Mouse (Mus musculus) hindbrain, embryonic 11.5 days (tissue): ENCODE data around the gene Olfr205. TPM values are rescaled to one million over a fixed set of nuclear protein-coding genes. Genes with fewer than 3 reads are reported as not detected.
"Not testable (repeated sequence)": the region's sequence is repeated elsewhere in the genome, so short reads cannot be mapped to it uniquely, and the experiment has no call there.

Source experiments
- ATAC-seq: fragments of 200-750 bp; cut with Nextera tagmentation; 2 replicates; pipeline ENCODE4 v1.8.0; 2017; ENCODE audit warnings: mild to moderate bottlenecking, moderate TSS enrichment, moderate library complexity; ENCODE audit not compliant: low FRiP score
- DNase-seq: peaks from one replicate; pipeline ENCODE4 v3.0.0-alpha.2; 2015; ENCODE audit warnings: low spot score
- H3K27ac ChIP-seq: fragments of 300-500 bp; sonication (generic); 2 replicates; pipeline ENCODE4 v1.5.1; 2014; ENCODE audit warnings: mild to moderate bottlenecking, low read depth, low read length
- H3K27me3 ChIP-seq: fragments of 300-500 bp; sonication (generic); 2 replicates; pipeline ENCODE4 v1.6.1; 2014; ENCODE audit warnings: mild to moderate bottlenecking, low read length, moderate library complexity, mixed read lengths; ENCODE audit not compliant: control insufficient read depth, insufficient read depth
- H3K36me3 ChIP-seq: fragments of 300-500 bp; sonication (generic); 2 replicates; pipeline ENCODE4 v1.6.1; 2014; ENCODE audit warnings: mild to moderate bottlenecking, low read length, moderate library complexity, mixed read lengths; ENCODE audit not compliant: control insufficient read depth, insufficient read depth
- H3K4me1 ChIP-seq: fragments of 300-500 bp; sonication (generic); replicated peaks from 2 replicates; pipeline ENCODE4 v1.6.1; 2014; ENCODE audit warnings: low read length, mixed read lengths; ENCODE audit not compliant: control insufficient read depth, insufficient read depth
- H3K4me2 ChIP-seq: fragments of 300-500 bp; sonication (generic); replicated peaks from 2 replicates; pipeline ENCODE4 v1.6.1; 2014; ENCODE audit warnings: mild to moderate bottlenecking, low read depth, low read length
- H3K4me3 ChIP-seq: fragments of 300-500 bp; sonication (generic); 2 replicates; pipeline ENCODE4 v1.5.1; 2014; ENCODE audit warnings: low read depth, low read length
- H3K9ac ChIP-seq: fragments of 300-500 bp; sonication (generic); 2 replicates; pipeline ENCODE4 v1.6.1; 2014; ENCODE audit warnings: low read depth, low read length
- H3K9me3 ChIP-seq: fragments of 300-500 bp; sonication (generic); 2 replicates; pipeline ENCODE4 v1.6.1; 2016; ENCODE audit warnings: low read length; ENCODE audit not compliant: control insufficient read depth
- WGBS: fragments of 180-500 bp; shearing (Covaris S2); extraction: QIAGEN DNeasy Blood & Tissue Kit; methylation state at CpG from one replicate; pipeline ENCODE4 v1.1.7; 2014; 5-methylcytosine and 5-hydroxymethylcytosine counted together
- polyA plus RNA-seq: library from polyadenylated mRNA; unstranded; fragments of >200 nt; fragmentation: Nextera tagmentation; extraction: Ambion mirVana; gene quantifications from 2 replicates; pipeline ENCODE4 v1.2.1, GENCODE M21; 2014

Gene Olfr205
- polyA plus RNA-seq, result not detected in 2 replicates

DNA sequence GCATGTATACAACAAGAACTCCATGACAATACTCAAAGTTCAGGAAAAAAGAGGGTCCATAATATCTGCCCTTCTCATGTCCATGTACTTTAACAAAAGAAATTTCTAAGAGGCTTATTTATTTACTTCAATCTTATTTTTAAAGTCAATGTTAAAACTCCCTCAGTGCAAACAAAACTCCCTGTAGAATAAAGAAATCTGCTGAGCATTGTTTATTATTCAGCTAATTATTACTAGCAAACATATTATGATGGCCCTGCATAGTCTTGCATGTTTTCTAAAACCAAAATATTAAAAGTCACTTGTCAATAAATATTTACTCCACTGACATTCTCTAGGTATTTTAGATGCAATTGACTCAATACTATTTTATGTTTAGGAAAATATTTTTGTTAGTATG, at the start of gene Olfr205:
Olfr205 (minus strand) TSS at position 101 of the 400 bp plus-strand sequence.
- no peak within 1 kb of the TSS for H3K9ac ChIP-seq
- H3K4me1 ChIP-seq, result no peaks in the 10 kb centered on the region
- no peaks in the 10 kb centered on the region for H3K27me3 ChIP-seq
- no peaks in the 10 kb centered on the region for H3K36me3 ChIP-seq
- H3K4me2 ChIP-seq, result no peak within 1 kb of the TSS
- DNase-seq (no peak), ATAC-seq (no peak)
- no peak within 1 kb of the TSS for H3K27ac ChIP-seq
- no peaks in the 10 kb centered on the region for H3K9me3 ChIP-seq
- H3K4me3 ChIP-seq, result no peak within 1 kb of the TSS

DNA sequence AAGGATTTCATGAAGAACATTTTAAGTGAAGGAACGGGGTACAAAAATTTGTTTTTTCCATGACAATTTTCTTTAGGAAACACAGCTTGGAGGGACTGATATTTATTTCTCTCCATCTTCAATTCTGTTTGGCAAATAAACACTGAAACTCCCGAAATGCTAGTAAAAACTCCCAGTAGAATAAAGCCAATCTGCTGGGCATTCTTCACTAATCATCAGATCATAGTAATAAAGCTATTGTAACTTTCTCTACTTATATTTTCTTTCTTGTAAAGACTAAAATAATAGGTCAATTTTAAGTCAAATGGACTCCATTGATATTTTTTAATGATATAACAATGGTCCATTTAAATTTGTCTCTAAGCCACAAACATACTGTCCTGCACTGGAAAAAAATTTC, 33.0 kb upstream of the Olfr205 start, which contains the start of gene Olfr209:
Olfr209 (minus strand) TSS at position 101 of the 400 bp plus-strand sequence.
- no peaks in the 10 kb centered on the region for H3K27me3 ChIP-seq
- H3K27ac ChIP-seq, result no peak within 1 kb of the TSS
- no peaks in the 10 kb centered on the region for H3K36me3 ChIP-seq
- no peak for ATAC-seq
- H3K4me3 ChIP-seq, result no peak within 1 kb of the TSS
- H3K4me1 ChIP-seq, result no peaks in the 10 kb centered on the region
- DNase-seq, result no peak
- H3K9me3 ChIP-seq, result no peaks in the 10 kb centered on the region
- H3K9ac ChIP-seq, result no peak within 1 kb of the TSS
- WGBS, result 81% methylated on average over 2 of the region's 2 CpGs
- H3K4me2 ChIP-seq, result no peak within 1 kb of the TSS

- WGBS, result 92% methylated on average over 1 of the region's 1 CpGs
- no peak for ATAC-seq
Measured at GRCm38 (mm10) chr16:59349146-59349545, 18.2 kb upstream of the Olfr205 start, which contains the start of gene Olfr206. Gene Olfr206, minus strand, starts transcription at chr16:59349246.

GRCm38 (mm10) chr16:59323262-59323661, 7.7 kb downstream of the Olfr205 start:
- not testable (repeated sequence) for H3K9me3 ChIP-seq, DNase-seq, H3K4me1 ChIP-seq, H3K27me3 ChIP-seq, H3K36me3 ChIP-seq, H3K27ac ChIP-seq, ATAC-seq, H3K4me3 ChIP-seq, H3K9ac ChIP-seq, H3K4me2 ChIP-seq
- WGBS, result 69% methylated on average over 1 of the region's 1 CpGs

More at GRCm38 (mm10) chr16:59349146-59349545, 18.2 kb upstream of the Olfr205 start, which contains the start of gene Olfr206:
- no peak for DNase-seq
- Histone ChIP-seq H3K9me3 (no peaks in the 10 kb centered on the region), H3K4me3 (no peak within 1 kb of the TSS), H3K4me1 (no peaks in the 10 kb centered on the region), H3K27me3 (no peaks in the 10 kb centered on the region), H3K27ac (no peak within 1 kb of the TSS), H3K9ac (no peak within 1 kb of the TSS), H3K36me3 (no peaks in the 10 kb centered on the region), H3K4me2 (no peak within 1 kb of the TSS)

GRCm38 (mm10) chr16:59318148-59318547, 12.8 kb downstream of the Olfr205 start, which contains the start of gene Olfr204:
Gene Olfr204, minus strand, starts transcription at chr16:59318248.
- no peaks in the 10 kb centered on the region for H3K36me3 ChIP-seq
- no peak within 1 kb of the TSS for H3K4me2 ChIP-seq
- H3K4me3 ChIP-seq, result no peak within 1 kb of the TSS
- no peak within 1 kb of the TSS for H3K27ac ChIP-seq
- ATAC-seq (no peak), DNase-seq (no peak)
- no peaks in the 10 kb centered on the region for H3K27me3 ChIP-seq
- H3K9me3 ChIP-seq, result no peaks in the 10 kb centered on the region
- H3K9ac ChIP-seq, result no peak within 1 kb of the TSS
- no peaks in the 10 kb centered on the region for H3K4me1 ChIP-seq

GRCm38 (mm10) chr16:59298581-59298980, 32.4 kb downstream of the Olfr205 start, which contains the start of gene Olfr203:
Gene Olfr203, plus strand, starts transcription at chr16:59298881.
- no peak within 1 kb of the TSS for H3K9ac ChIP-seq
- 90% methylated on average over 2 of the region's 2 CpGs for WGBS
- ATAC-seq, result no peak

DNA sequence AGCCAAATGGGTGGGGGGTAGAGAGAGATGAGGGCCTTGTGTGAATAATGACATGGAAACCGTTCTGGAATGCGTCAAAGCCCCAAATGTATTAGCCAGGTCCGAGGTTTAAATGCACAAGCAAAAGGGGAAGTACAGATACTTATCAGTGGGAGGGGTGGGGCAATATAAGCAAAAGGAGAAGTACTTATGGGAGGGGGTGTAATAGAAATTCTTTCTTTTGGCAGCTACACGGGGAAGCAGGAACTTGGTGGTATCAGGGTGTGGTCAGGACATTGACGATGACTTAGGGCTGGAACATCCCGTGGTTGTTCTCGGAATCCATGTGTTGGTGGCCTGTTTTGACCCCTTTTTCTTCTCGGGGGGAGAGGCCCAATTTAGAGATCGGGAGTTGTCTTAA, 43.4 kb downstream of the Olfr205 start:
- H3K4me1 ChIP-seq, H3K9me3 ChIP-seq, H3K4me3 ChIP-seq, H3K4me2 ChIP-seq, H3K27me3 ChIP-seq, H3K9ac ChIP-seq, H3K36me3 ChIP-seq, ATAC-seq, DNase-seq, H3K27ac ChIP-seq: not testable (repeated sequence)
- 82% methylated on average over 9 of the region's 9 CpGs for WGBS

More at GRCm38 (mm10) chr16:59298581-59298980, 32.4 kb downstream of the Olfr205 start, which contains the start of gene Olfr203:
- no peaks in the 10 kb centered on the region for H3K4me1 ChIP-seq
- H3K27me3 ChIP-seq, result no peaks in the 10 kb centered on the region
- no peak within 1 kb of the TSS for H3K4me3 ChIP-seq
- no peaks in the 10 kb centered on the region for H3K9me3 ChIP-seq
- H3K27ac ChIP-seq, result no peak within 1 kb of the TSS
- no peak within 1 kb of the TSS for H3K4me2 ChIP-seq
- H3K36me3 ChIP-seq, result no peaks in the 10 kb centered on the region
- no peak for DNase-seq

DNA sequence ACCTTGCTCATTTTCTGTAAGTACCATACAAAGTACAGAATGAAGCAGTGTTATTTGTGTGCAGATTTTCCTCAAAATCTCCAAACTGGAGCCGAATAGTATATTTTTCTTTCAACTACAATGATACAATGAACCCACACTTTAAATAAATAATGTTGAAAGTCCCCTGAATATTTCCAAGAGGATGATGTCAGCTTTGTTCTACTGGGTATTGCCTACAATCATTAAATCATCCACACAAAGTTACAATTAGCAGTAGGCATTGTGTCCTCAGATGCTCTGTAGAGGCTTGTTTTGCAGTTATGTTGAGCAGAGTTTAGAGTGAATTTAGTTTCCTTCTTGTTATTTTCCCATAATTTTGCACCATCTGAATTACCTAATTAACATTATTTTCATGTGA, 44.2 kb downstream of the Olfr205 start, which contains the start of gene Olfr202:
Olfr202 (minus strand) TSS at position 101 of the 400 bp plus-strand sequence.
- H3K9me3 ChIP-seq, result no peaks in the 10 kb centered on the region
- DNase-seq, result no peak
- 100% methylated on average over 1 of the region's 1 CpGs for WGBS
- no peak within 1 kb of the TSS for H3K27ac ChIP-seq
- no peaks in the 10 kb centered on the region for H3K36me3 ChIP-seq
- no peaks in the 10 kb centered on the region for H3K4me1 ChIP-seq
- ATAC-seq, result no peak
- H3K9ac ChIP-seq, result no peak within 1 kb of the TSS
- H3K4me3 ChIP-seq, result no peak within 1 kb of the TSS
- H3K4me2 ChIP-seq, result no peak within 1 kb of the TSS
- H3K27me3 ChIP-seq, result no peaks in the 10 kb centered on the region

DNA sequence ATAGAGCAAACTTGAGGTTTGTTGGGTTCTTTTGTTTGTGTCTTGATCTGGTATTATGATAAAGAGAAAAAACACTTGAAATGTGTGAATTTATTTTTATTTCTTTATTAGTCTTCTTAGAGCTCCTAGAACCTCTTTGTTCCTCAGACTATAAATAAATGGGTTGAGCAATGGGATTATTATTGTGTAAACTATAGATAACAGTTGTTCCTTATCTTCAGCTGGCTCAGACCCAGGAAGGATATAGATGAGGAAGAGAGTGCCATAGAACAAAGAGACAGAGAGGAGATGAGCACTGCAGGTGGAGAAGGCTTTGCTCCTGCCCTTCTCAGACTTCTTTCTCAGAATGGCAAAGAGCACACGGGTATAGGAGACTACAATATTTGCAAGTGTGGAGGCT, 47.5 kb downstream of the Olfr205 start:
- Histone ChIP-seq H3K4me3 (no peak overlapping the region), H3K4me2 (no peak overlapping the region), H3K9me3 (no peaks in the 10 kb centered on the region), H3K36me3 (no peaks in the 10 kb centered on the region), H3K27me3 (no peaks in the 10 kb centered on the region), H3K4me1 (no peaks in the 10 kb centered on the region), H3K27ac (no peak overlapping the region), H3K9ac (no peak overlapping the region)
- WGBS, result 79% methylated on average over 1 of the region's 1 CpGs
- no peak for DNase-seq
- ATAC-seq, result no peak
